Mouse (Mus musculus) brain, embryonic 14.5 days (tissue): ENCODE data around the gene Scgb2b2.

Source experiments
- CTCF ChIP-seq: fragments of 200-500 bp; IDR thresholded peaks from 2 replicates; pipeline ENCODE4 v1.5.1; 2012; ENCODE audit warnings: inconsistent platforms, mild to moderate bottlenecking, moderate library complexity, borderline replicate concordance; ENCODE audit not compliant: insufficient read depth, insufficient read length; ENCODE audit errors: extremely low read depth
- POLR2A ChIP-seq: fragments of 200-500 bp; IDR thresholded peaks from 2 replicates; pipeline ENCODE4 v1.6.1; 2012; ENCODE audit warnings: mild to moderate bottlenecking, inconsistent platforms, borderline replicate concordance; ENCODE audit not compliant: poor library complexity, insufficient read depth, insufficient read length, severe bottlenecking; ENCODE audit errors: extremely low read depth

GRCm38 (mm10) chr7:31290208-31290607, at the start of gene Scgb2b2:
- TF ChIP-seq CTCF (no peak), POLR2A (no peak)
